Mouse (Mus musculus) intestine, postnatal 0 days (tissue): ENCODE results near the gene Zbtb44. TPM values are rescaled to one million over a fixed set of nuclear protein-coding genes. Genes with fewer than 3 reads are reported as not detected.

Experiments used
- ATAC-seq: fragments of 200-750 bp; cut with Nextera tagmentation; 2 replicates; pipeline ENCODE4 v1.8.0; 2017; ENCODE audit warnings: mild to moderate bottlenecking, moderate TSS enrichment, moderate library complexity
- H3K27ac ChIP-seq: fragments of 300-500 bp; sonication (generic); 2 replicates; pipeline ENCODE4 v1.5.1; 2014; ENCODE audit warnings: mild to moderate bottlenecking, low read depth, low read length, moderate library complexity
- H3K27me3 ChIP-seq: fragments of 300-500 bp; sonication (generic); replicated peaks from 2 replicates; pipeline ENCODE4 v1.6.1; 2014; ENCODE audit warnings: low read length, mixed read lengths; ENCODE audit not compliant: control insufficient read depth, insufficient read depth
- H3K36me3 ChIP-seq: fragments of 300-500 bp; sonication (generic); 2 replicates; pipeline ENCODE4 v1.6.1; 2014; ENCODE audit warnings: mild to moderate bottlenecking, moderate library complexity; ENCODE audit not compliant: control insufficient read depth, insufficient read depth
- H3K4me1 ChIP-seq: fragments of 300-500 bp; sonication (generic); replicated peaks from 2 replicates; pipeline ENCODE4 v1.6.1; 2014; ENCODE audit warnings: antibody characterized with exemption, low read length, mixed read lengths; ENCODE audit not compliant: control insufficient read depth, insufficient read depth
- H3K4me2 ChIP-seq: fragments of 300-500 bp; sonication (generic); replicated peaks from 2 replicates; pipeline ENCODE4 v1.6.1; 2014; ENCODE audit warnings: low read depth, mild to moderate bottlenecking, moderate library complexity
- H3K4me3 ChIP-seq: fragments of 300-500 bp; sonication (generic); 2 replicates; pipeline ENCODE4 v1.5.1; 2014; ENCODE audit warnings: low read depth, low read length
- H3K9ac ChIP-seq: fragments of 300-500 bp; sonication (generic); 2 replicates; pipeline ENCODE4 v1.6.1; 2014; ENCODE audit warnings: mild to moderate bottlenecking, low read depth, low read length
- H3K9me3 ChIP-seq: fragments of 300-500 bp; sonication (generic); 2 replicates; pipeline ENCODE4 v1.6.1; 2016; ENCODE audit warnings: mixed run types; ENCODE audit not compliant: control insufficient read depth
- CTCF ChIP-seq: sonication (generic); IDR thresholded peaks from 2 replicates; pipeline ENCODE4 v1.5.1; 2016; ENCODE audit warnings: low read depth, mild to moderate bottlenecking, control low read depth, antibody characterized with exemption, moderate library complexity
- WGBS: fragments of 180-500 bp; shearing (Covaris S2); extraction: QIAGEN DNeasy Blood & Tissue Kit; methylation state at CpG from one replicate; pipeline ENCODE4 v1.1.7; 2014; 5-methylcytosine and 5-hydroxymethylcytosine counted together
- polyA plus RNA-seq: library from polyadenylated mRNA; unstranded; fragments of >200 nt; fragmentation: Nextera tagmentation; extraction: Ambion mirVana; gene quantifications from 2 replicates; pipeline ENCODE4 v1.2.1, GENCODE M21; 2015

The Zbtb44 gene
- polyA plus RNA-seq, 1 experiment from 2014 or later: 5.4 TPM

- H3K27me3 ChIP-seq: no peaks in the 10 kb centered on the region
- ATAC-seq: no peak
- 96% methylated on average over 2 of the region's 2 CpGs for WGBS
Observed at GRCm38 (mm10) chr9:31009334-31009733, 21.1 kb upstream of the Zbtb44 start.

GRCm38 (mm10) chr9:31010040-31010439 lies 20.4 kb upstream of the Zbtb44 start:
- H3K4me3 ChIP-seq: no peak overlapping the region
- H3K9me3 ChIP-seq: no peaks in the 10 kb centered on the region
- H3K4me2 ChIP-seq: no peak overlapping the region
- TF ChIP-seq CTCF: no peak
- ATAC-seq: no peak
- H3K36me3 ChIP-seq: no peaks in the 10 kb centered on the region
- H3K27ac ChIP-seq: no peak overlapping the region
- H3K27me3 ChIP-seq: no peaks in the 10 kb centered on the region
- WGBS: 58% methylated on average over 3 of the region's 3 CpGs
- no peak overlapping the region for H3K9ac ChIP-seq
- no peaks in the 10 kb centered on the region for H3K4me1 ChIP-seq

More at GRCm38 (mm10) chr9:31009334-31009733, 21.1 kb upstream of the Zbtb44 start:
- Histone ChIP-seq H3K4me2 (no peak overlapping the region), H3K4me3 (no peak overlapping the region), H3K27ac (no peak overlapping the region), H3K4me1 (no peaks in the 10 kb centered on the region), H3K36me3 (no peaks in the 10 kb centered on the region), H3K9ac (no peak overlapping the region), H3K9me3 (no peaks in the 10 kb centered on the region)
- no peak for TF ChIP-seq CTCF

- Histone ChIP-seq H3K36me3 (no peaks in the 10 kb centered on the region), H3K4me2 (no peak overlapping the region), H3K27me3 (no peaks in the 10 kb centered on the region), H3K4me1 (no peaks in the 10 kb centered on the region), H3K27ac (no peak overlapping the region), H3K9ac (no peak overlapping the region), H3K9me3 (no peaks in the 10 kb centered on the region), H3K4me3 (no peak overlapping the region)
- no peak for ATAC-seq
- no peak for TF ChIP-seq CTCF
- 63% methylated on average over 3 of the region's 3 CpGs for WGBS
Observed at GRCm38 (mm10) chr9:31010749-31011148, 19.7 kb upstream of the Zbtb44 start.

GRCm38 (mm10) chr9:31011533-31011932 lies 18.9 kb upstream of the Zbtb44 start:
- Histone ChIP-seq H3K27me3 (no peaks in the 10 kb centered on the region), H3K4me2 (no peak overlapping the region), H3K27ac (no peak overlapping the region), H3K36me3 (no peaks in the 10 kb centered on the region), H3K4me3 (no peak overlapping the region), H3K9ac (no peak overlapping the region), H3K9me3 (no peaks in the 10 kb centered on the region), H3K4me1 (no peaks in the 10 kb centered on the region)
- ATAC-seq: no peak
- no peak for TF ChIP-seq CTCF
- WGBS: 42% methylated on average over 1 of the region's 1 CpGs

- H3K4me1 ChIP-seq: no peaks in the 10 kb centered on the region
- no peak overlapping the region for H3K4me3 ChIP-seq
- no peak for ATAC-seq
- WGBS: 83% methylated on average over 4 of the region's 4 CpGs
- H3K27me3 ChIP-seq: no peaks in the 10 kb centered on the region
- no peak for TF ChIP-seq CTCF
- no peak overlapping the region for H3K9ac ChIP-seq
- no peak overlapping the region for H3K4me2 ChIP-seq
- no peak overlapping the region for H3K27ac ChIP-seq
- no peaks in the 10 kb centered on the region for H3K9me3 ChIP-seq
- H3K36me3 ChIP-seq: no peaks in the 10 kb centered on the region
Observed at GRCm38 (mm10) chr9:31012674-31013073, 17.8 kb upstream of the Zbtb44 start.

GRCm38 (mm10) chr9:31013415-31013814 lies 17.0 kb upstream of the Zbtb44 start:
- no peaks in the 10 kb centered on the region for H3K4me1 ChIP-seq
- no peak for TF ChIP-seq CTCF
- H3K4me2 ChIP-seq: no peak overlapping the region
- H3K36me3 ChIP-seq: no peaks in the 10 kb centered on the region
- H3K9ac ChIP-seq: no peak overlapping the region
- WGBS: 52% methylated on average over 4 of the region's 4 CpGs
- no peak overlapping the region for H3K4me3 ChIP-seq
- no peak overlapping the region for H3K27ac ChIP-seq
- no peak for ATAC-seq
- H3K9me3 ChIP-seq: no peaks in the 10 kb centered on the region
- no peaks in the 10 kb centered on the region for H3K27me3 ChIP-seq

GRCm38 (mm10) chr9:31017616-31018015 lies 12.8 kb upstream of the Zbtb44 start:
- no peak for ATAC-seq
- no peak overlapping the region for H3K4me3 ChIP-seq
- no peaks in the 10 kb centered on the region for H3K9me3 ChIP-seq
- no peak overlapping the region for H3K9ac ChIP-seq
- no peaks in the 10 kb centered on the region for H3K27me3 ChIP-seq
- no peak overlapping the region for H3K27ac ChIP-seq
- H3K4me1 ChIP-seq: no peaks in the 10 kb centered on the region
- H3K36me3 ChIP-seq: no peaks in the 10 kb centered on the region
- no peak overlapping the region for H3K4me2 ChIP-seq
- TF ChIP-seq CTCF: no peak
- 77% methylated on average over 4 of the region's 4 CpGs for WGBS
